Mouse (Mus musculus) ovary, adult 10 weeks (tissue): ENCODE measurements around the gene Ceacam9. TPM values are rescaled to one million over a fixed set of nuclear protein-coding genes. Genes with fewer than 3 reads are reported as not detected.

Source experiments
- polyA plus RNA-seq: library from polyadenylated mRNA; stranded (reverse); fragments of 350-450 nt; fragmentation: Illumina TruSeq; extraction: RNeasy Lipid Tissue Mini Kit (QIAGEN cat#74804); gene quantifications from one replicate; pipeline ENCODE4 v1.2.3, GENCODE M21; 2014

Ceacam9 gene
- polyA plus RNA-seq: not detected

GRCm38 (mm10) chr7:16721629-16722028 lies at the start of gene Ceacam9:
TSS of gene Ceacam9 (plus strand) at chr7:16721929.

GRCm38 (mm10) chr7:16675605-16676004 lies 46.1 kb upstream of the Ceacam9 start, which contains the start of gene Ceacam15:
TSS of gene Ceacam15 (minus strand) at chr7:16675705.

GRCm38 (mm10) chr7:16738073-16738696 lies 16.5 kb downstream of the Ceacam9 start, which contains the start of gene Ap2s1:
TSS of gene Ap2s1 (plus strand) at chr7:16738410.

Other genes starting within 250 kb of the Ceacam9 start
- gene Npas1, start 244.2 kb upstream of the Ceacam9 start, polyA plus RNA-seq: not detected
- gene Arhgap35, start 106.9 kb upstream of the Ceacam9 start, polyA plus RNA-seq: 62.3 TPM
- gene Ceacam15, start 46.2 kb upstream of the Ceacam9 start, polyA plus RNA-seq: not detected
- 64.2 TPM for gene Ap2s1, start 16.5 kb downstream of the Ceacam9 start, polyA plus RNA-seq
- gene Slc1a5, start 59.4 kb downstream of the Ceacam9 start, polyA plus RNA-seq: 7.4 TPM
- 27.4 TPM for gene Strn4, start 94.0 kb downstream of the Ceacam9 start, polyA plus RNA-seq
- 7.8 TPM for gene Fkrp, start 94.8 kb downstream of the Ceacam9 start, polyA plus RNA-seq
- 0.46 TPM for gene Prkd2, start 121.0 kb downstream of the Ceacam9 start, polyA plus RNA-seq
- 3.2 TPM for gene Dact3, start 153.4 kb downstream of the Ceacam9 start, polyA plus RNA-seq
- 0.57 TPM for gene Gng8, start 169.9 kb downstream of the Ceacam9 start, polyA plus RNA-seq
- 1.7 TPM for gene Ptgir, start 184.6 kb downstream of the Ceacam9 start, polyA plus RNA-seq
- gene Calm3, start 202.2 kb downstream of the Ceacam9 start, polyA plus RNA-seq: 30.5 TPM
- 4.2 TPM for gene Pnmal2, start 222.8 kb downstream of the Ceacam9 start, polyA plus RNA-seq
- gene Pnmal1, start 237.8 kb downstream of the Ceacam9 start, polyA plus RNA-seq: 1.6 TPM